Comparison of ENCODE assay signal across 8 mouse cellular contexts in genomic region chr5:135877831-135878231, GRCm38 (mm10). TPM values are rescaled to one million over a fixed set of nuclear protein-coding genes. Genes with fewer than 3 reads are reported as not detected.
A peak's percentile ranks its signal among the peaks of the same experiment; 100 is the strongest.
DNase-seq lines count a peak whose midpoint lies in the region; ATAC-seq lines count a peak whose summit lies in the region.

No protein-coding gene starts in this region.

- no peak for DNase-seq in frontal cortex, postnatal 14 days (ENCODE audit: low spot score in 2 of 2)
- DNase-seq in adrenal gland, postnatal 14 days = peak; percentile 71
- DNase-seq in forebrain, embryonic 10.5 days (ENCODE audit: extremely low spot score, low spot score) = no peak
- peak; percentile 64 to 72 for DNase-seq in heart, postnatal 36 days
- peak; percentile 61 for DNase-seq in left cerebral cortex, postnatal 4 days
- DNase-seq in mesoderm, embryonic 11.5 days (ENCODE audit: low read depth, low spot score) = peak; percentile 79
- peak; percentile 26 for DNase-seq in telencephalon, adult 2 months (ENCODE audit: low read depth, low spot score)

- ATAC-seq in frontal cortex, adult (ENCODE audit: low TSS enrichment) = peak; percentile 73

- peaks cover 32% of the 10 kb centered on the region for H3K27me3 ChIP-seq in forebrain, embryonic 10.5 days (ENCODE audit: poor library complexity, severe bottlenecking)

- H3K4me3 ChIP-seq in forebrain, embryonic 10.5 days = peak overlapping the region; percentile 51

- H3K4me1 ChIP-seq in forebrain, embryonic 10.5 days = peaks cover 20% of the 10 kb centered on the region

- H3K27ac ChIP-seq in forebrain, embryonic 10.5 days = peak overlapping the region; percentile 58; the same call in 1 of the 2 replicates

- H3K36me3 ChIP-seq in forebrain, embryonic 10.5 days (replicated peaks) = no peaks in the 10 kb centered on the region

- H3K9me3 ChIP-seq in forebrain, embryonic 10.5 days = no peaks in the 10 kb centered on the region

- WGBS in forebrain, embryonic 10.5 days = 1% methylated on average over 16 of the region's 16 CpGs

- intact Hi-C loops in heart, postnatal 36 days (cut with DNase I) = loop anchor here (2.0 kb wide), 1 partner anchor 183 kb away; no protein-coding TSS in a partner anchor
- intact Hi-C loops in left cerebral cortex, postnatal 4 days (cut with DNase I) = no loop called here

RNA-seq across cellular contexts. Expression of gene Hspb1, which starts 9.9 kb away (rescaled TPM):
- 64.7 and 97.7 TPM in 2 replicates for total RNA-seq in adrenal gland, postnatal 14 days (2021)
- polyA plus RNA-seq in forebrain, embryonic 10.5 days (2016; fragmentation: Nextera tagmentation; extraction: Ambion mirVana) = 7.2 and 7.6 TPM in 2 replicates
- total RNA-seq in heart, postnatal 36 days (2021) = 100 to 1,000 TPM; 406 to 459 TPM
- 1 to 10 TPM; 3.2 to 3.7 TPM for total RNA-seq in left cerebral cortex, postnatal 4 days (2021)

RNA-seq across cellular contexts. Expression of gene Ywhag, which starts 56.6 kb away (rescaled TPM):
- 462 and 482 TPM in 2 replicates for total RNA-seq in adrenal gland, postnatal 14 days (2021)
- 264 and 283 TPM in 2 replicates for polyA plus RNA-seq in forebrain, embryonic 10.5 days (2016; fragmentation: Nextera tagmentation; extraction: Ambion mirVana)
- 100 to 1,000 TPM; 279 to 282 TPM for total RNA-seq in heart, postnatal 36 days (2021)
- total RNA-seq in left cerebral cortex, postnatal 4 days (2021) = 1,000 to 10,000 TPM; 1,399 to 1,485 TPM

Comparison
In these comparisons a context has a peak if more than half of its experiments do, and no peak if none do; other contexts are left out.
1. DNase-seq: peak in adrenal gland, postnatal 14 days (single experiment), heart, postnatal 36 days (2 of 2), left cerebral cortex, postnatal 4 days (single experiment), mesoderm, embryonic 11.5 days (single experiment) and telencephalon, adult 2 months (single experiment); none in frontal cortex, postnatal 14 days (0 of 2) and forebrain, embryonic 10.5 days (single experiment).
2. RNA of gene Hspb1, which starts 9.9 kb away (total RNA-seq): 406 to 459 TPM in heart, postnatal 36 days and 64.7 to 97.7 TPM in adrenal gland, postnatal 14 days; 3.2 to 3.7 TPM in left cerebral cortex, postnatal 4 days; every median in the first group is over 10 times any median in the second.